Mouse (Mus musculus) embryo, embryonic 10.5 days (tissue): ENCODE measurements around the gene Ugp2.
"Not testable (repeated sequence)": the region's sequence is repeated elsewhere in the genome, so short reads cannot be mapped to it uniquely, and the experiment has no call there.

Experiments
- DNase-seq: peaks from one replicate; pipeline ENCODE4 v3.0.0-alpha.2; 2015; ENCODE audit warnings: low spot score

The Ugp2 gene

GRCm38 (mm10) chr11:21332639-21333295, 38.2 kb downstream of the Ugp2 start:
- DNase-seq, result no peak

GRCm38 (mm10) chr11:21328141-21328540, 42.9 kb downstream of the Ugp2 start:
- DNase-seq, result no peak

GRCm38 (mm10) chr11:21327486-21327885, 43.5 kb downstream of the Ugp2 start:
- DNase-seq, result no peak

- peak; percentile 17 for DNase-seq
These were observed 44.2 kb downstream of the Ugp2 start for GRCm38 (mm10) chr11:21326770-21327169.

GRCm38 (mm10) chr11:21325781-21326180, 45.2 kb downstream of the Ugp2 start:
- no peak for DNase-seq

- DNase-seq, result no peak
These were observed 48.7 kb downstream of the Ugp2 start for GRCm38 (mm10) chr11:21322349-21322748.

GRCm38 (mm10) chr11:21321577-21321976, 49.4 kb downstream of the Ugp2 start:
- DNase-seq, result no peak

- no peak for DNase-seq
These were observed 56.9 kb downstream of the Ugp2 start for GRCm38 (mm10) chr11:21313922-21314657.

- no peak for DNase-seq
These were observed 61.5 kb downstream of the Ugp2 start for GRCm38 (mm10) chr11:21309516-21309915.

- peak; percentile 34 for DNase-seq
These were observed 62.9 kb downstream of the Ugp2 start for GRCm38 (mm10) chr11:21308119-21308518.

GRCm38 (mm10) chr11:21307078-21307668, 63.8 kb downstream of the Ugp2 start:
- no peak for DNase-seq

- DNase-seq, result no peak
These were observed 67.4 kb downstream of the Ugp2 start for GRCm38 (mm10) chr11:21303619-21304018.

- no peak for DNase-seq
These were observed 75.5 kb downstream of the Ugp2 start for GRCm38 (mm10) chr11:21295486-21295885.

GRCm38 (mm10) chr11:21288153-21288552, 82.8 kb downstream of the Ugp2 start:
- not testable (repeated sequence) for DNase-seq

- no peak for DNase-seq
These were observed 84.6 kb downstream of the Ugp2 start for GRCm38 (mm10) chr11:21286391-21286790.

- DNase-seq, result no peak
These were observed 94.8 kb downstream of the Ugp2 start for GRCm38 (mm10) chr11:21276151-21276550.
